ENCODE assay signal across 17 mouse cellular contexts in the genomic region with DNA sequence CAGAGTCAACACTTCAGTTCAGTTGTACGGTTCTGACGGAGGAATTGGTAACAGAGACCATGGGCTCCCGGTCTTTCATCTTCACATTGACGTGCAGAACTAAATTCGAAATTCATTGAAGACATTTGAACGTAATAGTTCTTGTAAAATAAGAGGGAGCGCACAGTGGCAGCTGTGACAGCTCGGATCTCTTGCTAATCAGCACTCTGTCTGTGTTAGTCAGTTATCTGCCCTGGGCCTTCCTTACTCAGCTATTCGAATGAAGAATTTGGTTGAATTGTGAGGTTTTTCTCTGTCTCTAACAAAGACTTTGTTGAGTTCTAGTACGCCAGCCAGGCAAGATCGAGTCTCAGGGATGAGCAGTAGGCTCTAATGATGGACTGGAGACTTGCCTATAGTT. TPM values are rescaled to one million over a fixed set of nuclear protein-coding genes. Genes with fewer than 3 reads are reported as not detected.
DNase-seq lines count a peak whose midpoint lies in the region; ATAC-seq and TF ChIP-seq lines count a peak whose summit lies in the region.
"Had no signal": no experiment of that assay in that cellular context is flagged by ENCODE, and none has a peak within 500 bp of the region (broad histone marks: within the 10 kb centered on the region; RNA-seq: fewer than 3 reads in every experiment).

No protein-coding gene starts in this region.

- no peak for TF ChIP-seq CTCF in olfactory bulb, adult 2 months (IDR thresholded peaks at IDR 0.05; ENCODE audit: insufficient read depth, low read depth, low read length)

- no peaks in the 10 kb centered on the region for H3K27me3 ChIP-seq in forebrain, embryonic 14.5 days (replicated peaks; ENCODE audit: control insufficient read depth, insufficient read depth, low read length)
- H3K27me3 ChIP-seq in forebrain, embryonic 12.5 days = peaks cover 13% of the 10 kb centered on the region
- H3K27me3 ChIP-seq in neural tube, embryonic 11.5 days (ENCODE audit: control insufficient read depth, insufficient read depth, low read length) = no peaks in the 10 kb centered on the region
- H3K27me3 ChIP-seq in hindbrain, embryonic 16.5 days (replicated peaks; ENCODE audit: control insufficient read depth, insufficient read depth, low read length) = no peaks in the 10 kb centered on the region
- H3K27me3 ChIP-seq: limb, embryonic 15.5 days had no signal

- no peak for TF ChIP-seq POLR2A in olfactory bulb, adult 2 months (IDR thresholded peaks at IDR 0.05; ENCODE audit: insufficient read depth, low read depth, low read length)

- ATAC-seq in forebrain, embryonic 14.5 days = no peak
- ATAC-seq in forebrain, embryonic 12.5 days (ENCODE audit: low FRiP score) = no peak
- no peak for ATAC-seq in neural tube, embryonic 11.5 days (ENCODE audit: insufficient read depth, low FRiP score, low TSS enrichment)
- ATAC-seq in hindbrain, embryonic 16.5 days = no peak
- ATAC-seq: activated CD4-positive, CD25-positive, alpha-beta regulatory T cell, adult 4 months; intestine, embryonic 15.5 days had no signal

- no peaks in the 10 kb centered on the region for H3K36me3 ChIP-seq in forebrain, embryonic 14.5 days (ENCODE audit: control insufficient read depth, insufficient read depth, low read length)
- H3K36me3 ChIP-seq in forebrain, embryonic 12.5 days (replicated peaks) = no peaks in the 10 kb centered on the region
- no peaks in the 10 kb centered on the region for H3K36me3 ChIP-seq in neural tube, embryonic 11.5 days (ENCODE audit: control insufficient read depth, insufficient read depth, low read length)
- H3K36me3 ChIP-seq in hindbrain, embryonic 16.5 days (ENCODE audit: control insufficient read depth, insufficient read depth, low read length) = no peaks in the 10 kb centered on the region
- H3K36me3 ChIP-seq: intestine, embryonic 15.5 days; limb, embryonic 15.5 days had no signal

- peak overlapping the region; percentile 83; the same call in 1 of the 2 replicates for H3K4me2 ChIP-seq in forebrain, embryonic 14.5 days (ENCODE audit: low read length)
- no peak overlapping the region for H3K4me2 ChIP-seq in forebrain, embryonic 12.5 days
- H3K4me2 ChIP-seq in neural tube, embryonic 11.5 days (ENCODE audit: low read depth) = peak overlapping the region; percentile 70; the same call in 1 of the 2 replicates
- peak overlapping the region; percentile 86 for H3K4me2 ChIP-seq in hindbrain, embryonic 16.5 days (ENCODE audit: low read length)
- H3K4me2 ChIP-seq: intestine, embryonic 15.5 days had no signal

- H3K4me3 ChIP-seq in forebrain, embryonic 14.5 days (ENCODE audit: low read depth, low read length) = no peak overlapping the region
- H3K4me3 ChIP-seq in forebrain, embryonic 12.5 days (replicated peaks) = no peak overlapping the region
- H3K4me3 ChIP-seq in neural tube, embryonic 11.5 days (ENCODE audit: low read depth, low read length) = no peak overlapping the region
- no peak overlapping the region for H3K4me3 ChIP-seq in hindbrain, embryonic 16.5 days (ENCODE audit: low read length)
- peak overlapping the region; percentile 34 for H3K4me3 ChIP-seq in olfactory bulb, adult 2 months (ENCODE audit: insufficient read depth, low read depth, low read length)
- H3K4me3 ChIP-seq: intestine, embryonic 15.5 days had no signal

- no peaks in the 10 kb centered on the region for H3K9me3 ChIP-seq in forebrain, embryonic 14.5 days (replicated peaks; ENCODE audit: control insufficient read depth, low read length)
- no peaks in the 10 kb centered on the region for H3K9me3 ChIP-seq in forebrain, embryonic 12.5 days
- no peaks in the 10 kb centered on the region for H3K9me3 ChIP-seq in neural tube, embryonic 11.5 days (ENCODE audit: control insufficient read depth, low read length)
- H3K9me3 ChIP-seq in hindbrain, embryonic 16.5 days (ENCODE audit: control insufficient read depth, low read length) = no peaks in the 10 kb centered on the region
- H3K9me3 ChIP-seq: intestine, embryonic 15.5 days; limb, embryonic 15.5 days had no signal

- H3K27ac ChIP-seq in forebrain, embryonic 14.5 days (ENCODE audit: low read depth, low read length) = no peak overlapping the region
- H3K27ac ChIP-seq in forebrain, embryonic 12.5 days = no peak overlapping the region
- H3K27ac ChIP-seq in neural tube, embryonic 11.5 days (ENCODE audit: low read depth, low read length) = no peak overlapping the region
- H3K27ac ChIP-seq in hindbrain, embryonic 16.5 days (ENCODE audit: low read depth, low read length) = no peak overlapping the region
- peak overlapping the region; percentile 71 for H3K27ac ChIP-seq in olfactory bulb, adult 2 months (ENCODE audit: insufficient read depth, low read depth, low read length)
- H3K27ac ChIP-seq: intestine, embryonic 15.5 days had no signal

- H3K4me1 ChIP-seq in forebrain, embryonic 14.5 days (ENCODE audit: control insufficient read depth, insufficient read depth, low read length) = peaks cover 24% of the 10 kb centered on the region
- peaks cover 26% of the 10 kb centered on the region for H3K4me1 ChIP-seq in forebrain, embryonic 12.5 days
- H3K4me1 ChIP-seq in neural tube, embryonic 11.5 days (ENCODE audit: control insufficient read depth, insufficient read depth, low read length) = peaks cover 12% of the 10 kb centered on the region; the same call in 1 of the 2 replicates
- H3K4me1 ChIP-seq in hindbrain, embryonic 16.5 days (ENCODE audit: control insufficient read depth, insufficient read depth, low read depth, low read length) = peaks cover 32% of the 10 kb centered on the region
- H3K4me1 ChIP-seq in olfactory bulb, adult 2 months (ENCODE audit: control insufficient read depth, insufficient read depth, low read length) = peaks cover 20% of the 10 kb centered on the region

- no peak for DNase-seq in forebrain, embryonic 14.5 days (ENCODE audit: low spot score)
- no peak for DNase-seq in neural tube, embryonic 11.5 days (ENCODE audit: low spot score)
- no peak for DNase-seq in neural tube, embryonic 10.5 days (ENCODE audit: extremely low spot score, low spot score)
- no peak for DNase-seq in thymus, postnatal 14 days
- no peak for DNase-seq in gastrocnemius, adult 18-20 months (ENCODE audit: low spot score)
- DNase-seq: cerebellum, postnatal 14 days; gastrocnemius, postnatal 14 days; kidney, postnatal 25 days; lung, embryonic 14.5 days; right cerebral cortex, postnatal 25 days; thymus, postnatal 25 days had no signal

- WGBS in forebrain, embryonic 14.5 days = 79% methylated on average over 11 of the region's 11 CpGs
- 79% methylated on average over 11 of the region's 11 CpGs for WGBS in forebrain, embryonic 12.5 days
- WGBS in neural tube, embryonic 11.5 days = 77% methylated on average over 11 of the region's 11 CpGs
- 65% methylated on average over 11 of the region's 11 CpGs for WGBS in hindbrain, embryonic 16.5 days
- 41% methylated on average over 11 of the region's 11 CpGs for WGBS in olfactory bulb, adult 2 months

- H3K9ac ChIP-seq in forebrain, embryonic 14.5 days (ENCODE audit: low read length) = no peak overlapping the region
- no peak overlapping the region for H3K9ac ChIP-seq in forebrain, embryonic 12.5 days
- H3K9ac ChIP-seq in neural tube, embryonic 11.5 days (ENCODE audit: low read length) = no peak overlapping the region
- H3K9ac ChIP-seq in hindbrain, embryonic 16.5 days (ENCODE audit: low read depth, low read length) = no peak overlapping the region
- H3K9ac ChIP-seq: intestine, embryonic 15.5 days; limb, embryonic 15.5 days had no signal

RNA-seq across cellular contexts. Expression of gene Tspan5, which starts 3.1 kb away (rescaled TPM):
- polyA plus RNA-seq in forebrain, embryonic 14.5 days (2014; fragmentation: Nextera tagmentation; extraction: Ambion mirVana) = 79.7 and 82.3 TPM in 2 replicates
- polyA plus RNA-seq in forebrain, embryonic 12.5 days (2016; fragmentation: Nextera tagmentation; extraction: Ambion mirVana) = 61.5 and 62.4 TPM in 2 replicates
- 71.6 and 79.2 TPM in 2 replicates for polyA plus RNA-seq in neural tube, embryonic 11.5 days (2014; fragmentation: Nextera tagmentation; extraction: Ambion mirVana)
- polyA plus RNA-seq in hindbrain, embryonic 16.5 days (2015; fragmentation: Nextera tagmentation; extraction: Ambion mirVana) = 86.9 and 93.7 TPM in 2 replicates
- polyA plus RNA-seq in olfactory bulb, adult 2 months (2012; ENCODE audit: insufficient read depth, insufficient read length, low replicate concordance, missing spikeins) = not detected in 2 replicates
- total RNA-seq in gastrocnemius, adult 18-20 months (2021) = 1 to 10 TPM; 2.1 to 2.2 TPM
